Mouse (Mus musculus): ENCODE measurements around the gene Apbb2.

Gene Apbb2

DNA sequence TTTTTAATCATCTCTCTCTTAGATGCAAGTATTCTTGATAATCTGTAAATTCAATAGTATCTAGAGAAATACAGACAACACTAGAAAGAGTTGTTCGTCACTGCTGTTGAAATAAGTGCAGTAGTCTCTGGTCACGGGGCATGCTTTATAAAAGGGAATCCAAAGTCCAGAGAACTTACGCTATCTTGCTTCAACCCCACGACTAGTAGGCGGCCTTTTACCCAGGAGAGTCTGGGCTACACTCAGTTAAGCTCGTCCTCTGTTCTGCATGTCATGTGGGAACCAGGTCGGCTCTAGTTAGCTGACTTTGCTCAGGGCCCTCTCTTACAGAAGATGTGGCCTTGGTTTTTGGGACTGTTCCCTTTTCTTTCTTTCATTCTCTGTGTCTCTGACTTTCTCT is 289.8 kb downstream of the Apbb2 start:
- no peak for DNase-seq

- DNase-seq = no peak
These were observed 290.4 kb downstream of the Apbb2 start for GRCm38 (mm10) chr5:66327949-66328726.

DNA sequence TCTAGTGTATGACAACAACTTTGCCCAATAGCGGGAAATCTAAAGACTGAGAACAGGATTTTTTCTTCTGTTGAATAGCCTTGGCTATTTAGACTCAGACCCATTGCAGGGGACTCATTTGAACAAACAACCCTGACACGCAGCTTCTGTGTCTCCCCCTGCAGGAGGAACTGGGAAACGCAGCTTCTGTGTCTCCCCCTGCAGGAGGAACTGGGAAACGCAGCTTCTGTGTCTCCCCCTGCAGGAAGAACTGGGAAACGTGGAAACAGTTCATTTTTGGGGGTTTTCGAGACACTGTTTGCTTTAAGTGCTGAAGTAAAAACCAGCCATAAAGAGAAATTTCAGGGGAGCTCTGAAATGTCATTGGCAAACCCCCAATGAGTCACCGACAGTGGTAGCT is 292.2 kb downstream of the Apbb2 start:
- no peak for DNase-seq

DNA sequence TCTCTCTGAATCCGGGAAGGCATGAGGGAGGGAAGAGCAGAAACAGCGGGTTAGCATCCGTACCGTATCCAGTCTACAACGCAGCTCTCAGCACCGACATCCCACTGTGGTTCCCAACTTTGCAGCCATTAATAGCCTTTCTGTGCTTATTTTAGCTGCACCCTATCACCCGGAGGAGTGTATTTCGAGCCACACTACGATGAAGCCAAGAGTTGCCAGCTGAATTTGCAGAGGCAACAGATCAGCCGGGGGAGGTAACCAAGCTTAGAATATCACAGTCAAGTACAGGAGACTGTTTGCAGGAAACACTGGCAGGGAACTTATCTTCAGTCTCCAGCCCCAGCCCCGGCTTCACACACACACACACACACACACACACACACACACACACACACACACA is 295.0 kb downstream of the Apbb2 start:
- DNase-seq = no peak

DNA sequence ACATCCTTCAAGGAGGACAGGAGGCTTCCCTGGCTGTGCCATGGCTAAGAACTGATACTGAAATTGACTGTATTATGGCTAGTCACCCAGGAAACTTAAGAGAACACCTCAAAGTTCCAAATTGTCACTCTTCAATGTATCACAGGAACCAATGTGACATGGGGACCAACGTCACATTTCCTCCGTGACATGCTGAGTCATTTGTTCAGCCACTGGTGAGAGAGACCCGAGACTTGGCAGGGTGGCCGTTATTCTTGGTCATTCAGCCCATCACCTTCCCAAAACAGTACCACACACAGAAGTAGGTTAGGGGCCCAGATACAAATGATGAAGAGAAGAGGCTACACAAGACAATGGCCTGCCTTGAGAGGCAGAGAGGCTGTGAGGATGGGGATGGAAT is 295.5 kb downstream of the Apbb2 start:
- DNase-seq = no peak

GRCm38 (mm10) chr5:66319827-66320404 is 298.7 kb downstream of the Apbb2 start:
- DNase-seq = no peak

- no peak for DNase-seq
These were observed 299.2 kb downstream of the Apbb2 start for GRCm38 (mm10) chr5:66319341-66319740.

DNA sequence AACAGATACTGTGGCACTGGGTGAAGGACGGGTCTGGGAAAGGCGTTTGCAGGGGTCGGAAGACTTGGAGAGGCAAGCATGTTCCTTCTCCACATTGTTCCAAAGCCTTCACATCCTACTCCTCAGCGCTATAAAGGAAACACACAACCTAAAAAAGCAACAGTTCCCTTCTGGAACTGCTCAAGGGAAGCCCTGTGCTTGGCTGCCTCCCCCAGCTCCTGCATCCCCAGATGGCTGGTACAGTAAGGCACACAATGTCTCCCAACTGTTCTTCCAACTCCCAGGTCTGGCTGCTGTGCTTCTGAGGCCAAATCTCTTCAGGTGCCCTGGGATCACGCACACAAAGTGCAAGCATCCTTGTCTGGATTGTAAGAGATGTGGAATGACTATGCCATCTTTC is 302.8 kb downstream of the Apbb2 start:
- no peak for DNase-seq

- DNase-seq = no peak
These were observed 307.8 kb downstream of the Apbb2 start for GRCm38 (mm10) chr5:66310806-66311205.

GRCm38 (mm10) chr5:66310328-66310727 is 308.3 kb downstream of the Apbb2 start:
- no peak for DNase-seq

DNA sequence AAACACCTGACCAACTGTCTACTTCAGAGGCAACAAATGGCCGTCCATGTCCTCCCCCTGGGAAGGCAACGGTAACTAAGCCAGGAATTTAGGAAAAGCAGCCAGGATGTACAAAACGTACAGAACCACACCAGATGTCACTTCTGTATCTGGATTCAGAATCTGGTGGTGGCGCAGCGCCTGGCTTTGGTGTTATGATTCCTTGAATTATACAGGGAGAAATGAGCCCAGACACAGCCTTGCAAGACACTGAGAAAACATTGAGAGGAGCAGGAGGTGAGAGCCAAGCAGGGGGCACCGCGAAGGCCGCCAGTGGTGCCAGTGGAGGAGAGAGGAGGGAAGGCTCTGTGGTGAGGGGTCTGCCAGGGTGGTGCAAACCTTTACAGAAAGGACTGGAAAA is 313.1 kb downstream of the Apbb2 start:
- no peak for DNase-seq

GRCm38 (mm10) chr5:66304300-66305067 is 314.1 kb downstream of the Apbb2 start:
- no peak for DNase-seq

- DNase-seq = no peak
These were observed 315.7 kb downstream of the Apbb2 start for GRCm38 (mm10) chr5:66302873-66303272.

GRCm38 (mm10) chr5:66302085-66302815 is 316.3 kb downstream of the Apbb2 start:
- no peak for DNase-seq

DNA sequence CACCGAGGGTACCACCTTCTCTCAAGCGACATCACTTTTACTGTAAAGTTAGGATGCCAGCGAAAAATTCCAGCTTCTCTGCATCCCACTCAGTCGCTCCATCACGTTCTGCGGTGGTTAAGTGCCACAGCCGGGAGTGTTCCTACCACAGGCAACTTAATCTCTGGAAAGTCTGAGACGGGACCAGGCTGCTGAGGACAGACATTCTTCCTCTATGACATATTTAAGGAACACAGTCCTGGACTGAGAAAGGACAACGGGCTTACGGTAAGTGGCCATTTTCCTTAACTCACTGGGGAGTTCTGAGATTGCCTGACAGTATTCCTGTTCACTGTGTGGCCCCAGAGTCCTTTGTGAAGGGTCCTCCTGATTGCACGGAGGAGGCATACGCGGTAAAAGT is 318.0 kb downstream of the Apbb2 start:
- DNase-seq = no peak

DNA sequence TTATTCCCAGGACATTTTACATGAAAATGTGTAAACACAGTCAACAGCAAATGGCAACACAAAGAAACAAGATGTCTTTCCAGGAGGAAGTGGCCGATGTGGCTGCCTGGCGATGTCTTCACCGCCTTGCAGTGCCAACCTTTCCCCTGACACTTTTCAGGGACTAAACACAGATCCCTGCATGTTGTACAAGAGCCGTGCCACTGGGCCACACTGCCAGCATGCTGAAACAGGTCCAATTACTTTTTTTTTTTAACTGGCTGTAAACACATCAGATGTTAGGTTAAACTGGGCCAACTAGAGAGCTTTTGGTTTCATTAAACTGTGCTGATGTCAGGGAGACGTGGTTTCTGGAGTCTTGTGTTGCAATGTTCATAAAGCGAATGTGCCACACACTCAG is 319.7 kb downstream of the Apbb2 start:
- DNase-seq = no peak

GRCm38 (mm10) chr5:66296116-66296515 is 322.5 kb downstream of the Apbb2 start:
- DNase-seq = no peak

GRCm38 (mm10) chr5:66294952-66295351 is 323.6 kb downstream of the Apbb2 start:
- no peak for DNase-seq

DNA sequence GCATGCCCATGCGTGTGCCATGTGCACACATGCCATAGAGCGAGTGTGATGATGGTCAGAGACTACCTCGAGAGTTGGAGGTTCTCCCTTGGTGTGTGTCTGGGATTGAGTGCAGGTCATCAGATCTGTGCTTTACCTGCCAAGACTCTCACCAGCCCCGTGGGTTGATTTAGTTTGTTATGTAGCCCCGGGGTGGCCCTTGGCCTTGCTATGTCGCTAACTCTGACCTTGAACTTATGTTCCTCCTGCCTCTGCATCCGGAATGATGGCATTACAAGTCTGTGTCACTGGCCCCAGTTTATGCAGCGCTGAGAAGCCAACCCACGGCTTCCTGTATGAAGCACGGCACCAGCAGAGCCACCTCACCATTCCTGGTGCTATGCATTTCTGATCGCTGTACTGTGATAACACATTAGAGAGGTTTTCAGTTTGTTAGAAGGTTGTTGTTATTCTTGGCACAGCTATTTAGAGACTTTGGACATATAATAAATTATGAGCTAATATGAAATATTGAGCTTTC is 324.4 kb downstream of the Apbb2 start:
- no peak for DNase-seq

DNA sequence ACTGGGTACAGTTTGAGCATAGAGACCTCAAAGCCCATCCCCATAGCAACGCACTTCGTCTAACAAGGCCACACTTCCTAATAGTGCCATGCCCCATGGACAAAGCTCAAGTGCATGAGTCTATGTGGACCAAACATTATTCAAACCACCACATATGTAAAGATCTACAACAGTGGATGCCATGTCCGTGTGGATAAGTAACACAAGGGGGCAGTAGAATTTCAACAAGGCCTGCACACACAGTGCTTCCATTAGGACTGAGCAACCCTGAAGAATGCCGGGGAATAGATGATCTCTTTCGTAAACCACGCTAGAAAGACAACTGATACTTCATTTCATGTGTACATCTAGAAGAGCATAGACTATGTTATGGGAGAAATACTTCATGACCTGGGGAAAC is 337.8 kb downstream of the Apbb2 start:
- DNase-seq = no peak

- no peak for DNase-seq
These were observed 338.9 kb downstream of the Apbb2 start for GRCm38 (mm10) chr5:66279650-66280049.

- DNase-seq = no peak
These were observed 344.2 kb downstream of the Apbb2 start for GRCm38 (mm10) chr5:66274417-66274816.

GRCm38 (mm10) chr5:66271141-66271540 is 347.4 kb downstream of the Apbb2 start:
- no peak for DNase-seq
